Mouse (Mus musculus) erythroid progenitor cell, adult 5-6 weeks (primary cell): ENCODE measurements around the gene Mrps18b. TPM values are rescaled to one million over a fixed set of nuclear protein-coding genes. Genes with fewer than 3 reads are reported as not detected.
A peak's percentile ranks its signal among the peaks of the same experiment; 100 is the strongest.

Source experiments
- ATAC-seq: replicated peaks from 2 replicates; pipeline ENCODE4 v1.8.0; 2016; ENCODE audit warnings: moderate number of reproducible peaks, mild to moderate bottlenecking, moderate TSS enrichment, inconsistent platforms; ENCODE audit not compliant: poor library complexity, low FRiP score, severe bottlenecking
- total RNA-seq, 2 experiments: library from RNA; stranded (forward) in 1 of 2; stranded (reverse) in 1 of 2; fragments of 150-400 nt in 1 of 2; fragments of 186-747, 209-891 nt in 1 of 2; gene quantifications; 2 replicates each; pipeline versions ENCODE4 v1.2.3 to v1.2.4; 2015 to 2017; ENCODE audit warnings: low replicate concordance in 2 of 2

Mrps18b gene
- total RNA-seq, 2 experiments from 2014 or later: 18.0 to 50.5 TPM

DNA sequence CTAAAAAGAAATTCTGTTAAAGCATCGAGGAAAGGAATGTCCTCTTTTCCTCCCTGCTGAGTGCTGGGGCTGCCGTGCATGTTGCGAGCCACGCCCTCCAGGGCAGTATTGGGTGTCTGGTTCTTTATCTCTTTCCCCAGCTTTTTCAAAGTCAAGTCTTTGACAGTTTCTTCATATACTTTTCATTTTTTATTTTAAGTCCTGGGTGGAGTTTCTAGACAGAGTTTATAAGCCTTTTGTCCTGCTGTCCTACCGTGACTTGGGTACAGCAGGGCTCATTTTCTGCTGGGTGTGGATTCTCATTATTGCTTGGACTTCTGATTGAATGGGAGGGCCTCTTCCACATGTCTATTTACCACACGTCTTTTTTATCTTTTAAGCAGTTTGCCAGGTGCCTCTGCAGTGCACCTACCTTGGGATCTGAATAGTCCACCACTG, 3.7 kb upstream of the Mrps18b start:
- ATAC-seq: peak; percentile 48

DNA sequence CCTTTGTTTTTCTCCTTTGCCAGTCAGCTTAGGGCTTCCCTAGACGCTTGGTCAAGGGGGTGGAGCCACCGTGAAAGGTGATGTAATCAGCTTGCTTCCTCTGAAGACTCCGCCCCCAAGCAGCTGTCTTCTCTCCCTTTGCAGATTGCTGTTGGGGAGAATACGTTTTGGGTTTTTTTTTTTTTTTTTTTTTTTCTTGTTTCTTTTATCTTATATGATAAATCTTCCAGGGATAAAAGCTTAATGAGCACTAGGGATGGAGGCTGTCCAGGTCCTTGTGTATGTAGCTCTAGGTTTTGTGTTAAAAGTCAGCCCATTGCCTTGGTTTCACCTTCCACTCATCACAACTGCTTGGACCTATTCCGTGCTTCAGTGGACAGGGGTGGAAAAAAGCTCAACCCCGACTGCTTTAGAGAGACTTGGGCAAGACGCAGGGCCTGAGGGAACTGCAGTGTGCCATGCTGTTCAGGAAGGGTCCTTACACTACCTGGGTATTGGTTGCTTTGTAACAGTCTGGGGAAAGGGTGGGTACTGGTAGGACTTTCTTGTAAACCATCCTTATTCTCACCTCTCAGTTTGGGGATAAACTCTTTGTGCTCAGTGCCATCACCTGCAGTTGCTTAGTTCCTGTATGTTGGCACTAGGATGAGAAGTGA, 3.0 kb upstream of the Mrps18b start:
- peak; percentile 62 for ATAC-seq

DNA sequence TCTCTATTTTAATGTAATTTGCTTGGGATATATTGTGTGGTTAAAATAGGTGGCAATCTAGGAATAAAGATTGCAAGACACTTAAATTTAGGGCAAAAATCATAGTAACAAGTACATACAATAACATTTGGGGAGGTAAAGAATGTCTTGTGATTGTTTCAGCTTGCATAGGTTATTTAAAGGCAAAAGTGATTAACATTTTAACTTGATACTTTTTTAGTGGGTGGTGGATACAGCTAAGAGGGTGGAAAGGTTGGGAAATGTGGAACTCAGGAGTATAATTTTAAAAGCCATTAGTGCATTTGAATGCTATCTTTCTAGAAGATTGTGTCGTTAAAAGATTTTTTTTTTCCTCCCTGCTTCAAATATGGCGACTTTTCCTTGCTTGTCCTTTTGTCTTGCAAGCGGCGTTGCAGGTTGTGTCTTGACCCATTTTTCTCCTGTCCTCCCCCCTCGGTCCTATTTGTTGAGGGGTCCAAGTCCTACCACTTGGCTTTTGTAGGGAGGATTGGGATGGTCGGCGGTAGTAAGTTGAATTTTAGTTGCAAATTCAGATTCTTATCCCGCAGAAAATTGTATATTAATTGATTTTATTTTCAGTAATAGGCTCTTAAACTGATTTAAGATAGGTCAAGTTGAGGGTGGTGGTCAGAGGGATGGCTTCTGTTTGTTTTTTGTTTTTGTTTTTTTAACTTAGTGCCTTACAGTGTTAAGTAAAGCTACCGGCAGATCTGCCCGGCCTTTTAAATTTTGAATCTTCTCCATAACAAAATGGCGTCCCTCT, 2.3 kb upstream of the Mrps18b start:
- no peak for ATAC-seq

DNA sequence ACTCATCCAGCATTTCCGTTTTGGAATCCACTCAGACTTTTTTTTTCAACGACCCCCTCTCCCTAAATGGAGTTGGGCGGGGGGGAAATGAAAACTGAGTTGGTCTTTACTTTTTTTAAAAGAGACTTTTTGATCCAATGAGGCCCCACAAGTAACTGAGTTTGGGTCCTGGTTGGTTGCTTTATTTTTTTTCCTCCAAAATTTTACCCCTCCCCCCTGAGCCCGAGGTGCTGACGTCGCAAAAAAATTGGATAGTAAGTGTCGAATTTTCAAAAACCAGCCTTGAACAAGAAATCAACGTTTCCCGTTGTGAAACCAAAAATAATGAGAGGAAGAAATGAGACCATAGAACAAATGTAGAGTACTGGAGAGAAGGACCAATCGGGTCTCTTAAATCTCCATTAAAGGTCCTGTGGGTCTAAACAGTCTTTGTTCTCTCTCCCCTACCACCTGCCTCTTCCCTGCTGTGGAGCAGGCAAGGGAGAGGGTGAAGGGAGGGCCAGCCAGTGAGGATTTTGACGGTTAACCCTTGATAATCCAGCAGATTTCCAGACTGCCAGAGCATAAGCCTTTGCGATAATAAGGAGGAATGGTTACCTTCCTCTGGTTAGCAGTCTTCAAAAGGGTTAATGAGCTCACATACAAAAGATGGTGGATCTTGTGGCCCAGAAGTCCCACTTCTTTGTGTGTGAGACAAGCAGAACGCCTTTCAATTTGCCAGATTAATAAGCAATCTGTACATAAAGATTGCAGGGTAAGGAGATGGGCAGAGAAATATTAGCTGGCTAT, 1.5 kb upstream of the Mrps18b start:
- 0 out of 2 replicates have a peak, but pooled peaks have one; percentile 5 for ATAC-seq

DNA sequence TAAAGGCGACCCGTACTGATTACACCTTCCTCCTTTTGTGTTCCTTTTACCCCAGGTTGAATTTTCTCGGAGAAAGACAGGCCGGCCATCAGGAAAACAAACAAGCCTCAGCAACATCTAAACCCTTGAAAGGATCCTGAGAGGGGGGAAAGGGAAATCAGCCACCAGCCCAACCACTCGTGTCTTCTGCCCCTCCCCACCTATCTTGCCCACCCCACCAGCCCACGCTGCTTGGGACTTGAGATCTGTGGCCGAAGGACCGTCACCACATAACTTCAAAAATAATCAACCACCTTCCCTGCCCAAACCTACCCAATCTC, 914 bp upstream of the Mrps18b start:
- ATAC-seq: no peak

DNA sequence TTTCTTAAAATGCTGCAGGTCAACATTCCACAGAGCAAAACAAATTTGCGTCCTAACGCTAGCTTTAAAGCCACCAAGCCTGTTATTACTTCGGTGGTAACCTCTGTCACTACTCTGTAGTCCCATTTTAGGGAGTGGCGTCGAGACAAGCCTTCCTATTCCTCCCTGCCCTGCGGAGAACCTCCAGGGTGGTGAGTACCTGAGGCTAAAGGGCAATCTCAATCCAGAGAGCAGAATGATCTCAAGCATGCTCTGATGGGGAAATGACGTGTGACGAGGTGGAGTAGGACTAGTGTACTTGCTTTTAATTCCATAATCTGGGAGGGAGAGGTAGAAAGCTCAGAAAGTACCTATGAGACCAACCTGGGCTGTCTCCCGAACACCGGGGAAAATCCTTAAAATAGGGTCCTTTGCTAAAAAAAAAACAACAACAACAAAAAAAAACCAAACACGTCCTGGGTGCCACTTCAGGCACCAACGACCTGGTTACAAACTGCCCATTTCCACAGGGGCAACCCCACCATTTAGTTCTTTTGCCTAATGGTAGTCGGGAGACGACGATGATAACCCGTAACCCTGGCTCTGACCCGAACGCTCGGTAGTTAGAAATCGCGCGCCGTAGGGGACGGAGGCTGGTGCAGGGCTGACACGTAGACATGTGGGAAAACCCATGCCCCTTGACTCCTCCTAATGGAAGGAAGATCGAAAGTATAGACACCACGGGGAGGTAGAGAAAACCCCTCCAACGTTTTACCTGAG, 472 bp downstream of the Mrps18b start:
- ATAC-seq: peak; percentile 4

DNA sequence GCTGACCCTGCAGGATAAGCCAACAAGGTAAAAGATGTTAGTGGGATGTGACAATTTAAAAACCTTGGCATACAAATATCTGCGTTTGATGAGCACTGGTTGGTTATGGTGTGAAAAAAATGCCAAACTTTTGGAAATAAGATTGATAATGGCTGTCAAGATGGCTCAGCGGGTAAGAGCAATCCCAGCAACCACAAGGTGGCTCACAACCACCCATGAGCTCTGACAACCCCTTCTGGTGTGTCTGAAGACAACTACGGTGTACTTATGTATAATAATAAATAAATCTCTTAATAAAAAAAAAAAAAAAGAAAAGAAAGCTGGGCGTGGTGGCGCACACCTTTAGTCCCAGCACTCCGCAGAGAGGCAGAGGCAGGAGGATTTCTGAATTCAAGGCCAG, 1.2 kb downstream of the Mrps18b start:
- no peak for ATAC-seq

DNA sequence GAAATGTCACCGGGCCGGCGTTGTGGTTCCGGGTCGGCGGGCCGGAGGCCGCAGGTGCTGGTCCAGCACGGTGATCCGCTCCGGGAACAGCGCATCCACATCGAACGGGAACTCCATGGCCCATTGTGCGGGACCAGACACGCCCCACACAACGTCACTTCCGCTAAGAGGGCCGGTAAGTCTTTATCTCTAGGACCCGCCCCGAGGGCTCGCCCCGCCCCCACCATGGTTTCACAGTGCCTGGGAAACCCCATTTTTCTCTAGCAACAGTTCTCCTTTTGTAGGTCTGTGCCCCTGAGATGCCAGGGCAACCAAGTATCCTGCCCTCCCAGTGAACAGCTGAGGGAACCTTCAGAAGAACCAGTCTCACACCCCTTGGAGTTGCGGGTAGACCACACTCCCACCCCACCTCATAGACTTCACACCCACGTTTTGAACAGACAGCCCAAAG, 6.2 kb downstream of the Mrps18b start, which contains the start of gene Atat1:
Atat1 (minus strand) TSS at position 157 of the 451 bp plus-strand sequence.
- ATAC-seq: peak; percentile 96

DNA sequence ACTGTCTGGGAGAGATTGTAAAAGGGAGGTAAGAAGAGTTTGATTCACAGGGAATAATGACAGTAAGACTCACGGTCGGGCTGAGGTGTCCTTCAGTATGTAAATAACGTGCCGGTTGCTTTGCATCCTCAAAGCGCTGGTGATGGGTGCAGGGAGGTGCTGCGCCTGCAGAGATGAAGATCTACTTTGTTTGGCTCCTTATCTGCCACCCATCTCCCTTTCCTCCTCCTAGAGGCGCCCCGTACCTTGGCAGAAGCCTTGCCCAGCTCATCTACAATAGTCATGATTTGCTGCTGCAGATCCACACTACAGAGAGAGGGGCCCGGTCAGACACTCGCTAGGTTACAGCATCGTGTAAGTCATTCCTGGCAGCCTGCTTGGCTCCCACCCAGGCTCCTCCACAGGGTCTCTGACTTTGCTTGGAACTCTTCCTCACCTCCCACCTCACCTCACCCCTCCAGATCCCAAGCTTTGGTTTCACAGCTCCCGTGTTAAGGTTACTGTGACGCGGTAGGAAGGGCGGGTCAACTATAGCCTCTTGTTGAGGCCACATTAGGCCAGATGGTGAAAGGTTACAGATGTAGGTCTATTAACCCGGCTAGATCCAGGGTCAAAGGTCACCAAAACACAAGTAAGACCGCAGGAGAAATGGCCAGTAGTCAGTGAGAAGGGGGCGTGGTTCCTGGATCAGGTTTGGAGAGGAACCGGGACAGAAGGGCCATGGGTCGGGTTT, 6.8 kb downstream of the Mrps18b start:
- ATAC-seq: peak; percentile 55; the same call in 1 of the 2 replicates

DNA sequence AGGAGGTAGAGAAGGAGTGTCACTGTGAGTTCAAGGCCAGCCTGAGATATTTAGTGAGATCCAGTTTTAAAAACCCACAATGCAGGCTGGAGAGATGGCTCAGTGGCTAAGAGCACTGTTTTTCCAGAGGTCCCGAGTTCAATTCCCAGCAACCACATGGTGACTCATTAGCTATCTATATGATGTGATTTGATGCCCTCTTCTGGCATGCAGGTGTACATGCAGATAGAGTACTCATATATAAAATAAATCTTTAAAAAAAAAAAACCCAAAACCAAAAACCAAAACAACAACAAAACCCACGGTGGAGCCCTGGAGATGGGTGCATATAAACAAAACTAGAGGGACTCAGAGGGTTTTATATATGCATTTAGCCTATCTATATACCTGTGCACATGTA, 8.6 kb downstream of the Mrps18b start:
- no peak for ATAC-seq

DNA sequence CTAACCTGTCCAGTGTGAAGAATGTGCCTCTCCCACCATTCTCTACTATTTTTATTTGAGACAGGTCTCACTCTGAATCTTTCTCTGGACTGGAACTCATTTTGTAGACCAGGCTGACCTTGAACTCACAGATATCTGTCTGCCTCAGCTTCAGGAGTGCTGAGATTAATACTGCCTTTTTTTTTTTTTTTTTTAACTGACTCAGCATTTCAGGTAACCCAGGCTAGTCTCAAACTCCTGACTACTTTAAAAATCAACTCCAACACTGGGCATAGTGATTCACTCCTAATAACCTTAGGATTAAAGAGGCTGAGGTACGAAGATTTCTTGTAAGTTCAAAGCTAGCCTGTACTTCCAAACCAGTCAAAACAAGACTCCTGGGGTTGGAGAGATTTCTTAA, 10.6 kb downstream of the Mrps18b start:
- ATAC-seq: no peak

DNA sequence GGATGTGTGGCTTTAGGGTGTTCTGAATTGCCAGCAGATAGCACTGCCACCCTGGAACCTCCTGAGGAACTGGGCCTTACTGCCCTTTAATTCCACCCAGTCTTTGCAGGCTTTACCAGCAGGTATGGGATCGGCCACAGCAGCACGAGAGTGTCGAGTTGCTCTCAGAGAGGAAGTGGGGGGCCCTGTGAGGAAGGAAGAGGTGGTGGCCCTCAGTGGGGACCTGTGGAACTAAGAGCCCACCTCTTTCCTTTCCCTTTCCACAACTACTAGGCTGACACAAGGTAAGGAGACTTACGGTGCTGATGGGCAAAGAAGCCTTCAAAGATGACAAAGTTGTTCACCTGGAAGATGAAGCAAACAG, 12.2 kb downstream of the Mrps18b start:
- no peak for ATAC-seq

DNA sequence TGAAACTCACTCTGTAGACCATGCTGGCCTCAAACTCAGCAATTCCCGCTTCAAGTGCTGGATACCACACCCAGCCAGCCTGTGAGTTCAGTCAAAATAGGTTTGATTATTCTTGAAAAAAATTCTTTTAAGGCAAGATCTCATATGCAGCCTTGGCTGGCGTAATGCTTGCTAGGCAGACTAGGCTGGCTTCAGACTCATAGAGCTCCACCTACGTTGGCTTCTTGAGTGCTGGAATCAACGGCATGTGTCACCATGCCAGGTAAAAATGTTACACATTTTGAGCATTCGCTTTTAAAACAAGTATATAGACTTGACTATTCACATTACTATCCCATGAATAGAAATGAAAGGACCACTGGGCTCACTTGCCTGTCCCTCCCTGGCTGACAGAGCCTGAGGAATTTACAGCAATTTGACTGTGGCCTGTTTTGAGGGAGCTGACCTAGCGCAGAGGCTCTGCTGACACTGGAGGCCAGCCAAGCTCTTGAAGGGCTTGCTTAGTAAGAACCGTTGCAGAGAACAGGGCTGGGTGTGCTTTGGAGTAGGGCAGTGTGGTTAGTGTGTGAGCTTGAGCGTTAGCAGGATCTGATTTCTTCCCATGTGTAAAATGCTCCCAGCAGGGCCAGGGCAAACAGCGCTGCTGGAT, 12.7 kb downstream of the Mrps18b start:
- no peak for ATAC-seq

DNA sequence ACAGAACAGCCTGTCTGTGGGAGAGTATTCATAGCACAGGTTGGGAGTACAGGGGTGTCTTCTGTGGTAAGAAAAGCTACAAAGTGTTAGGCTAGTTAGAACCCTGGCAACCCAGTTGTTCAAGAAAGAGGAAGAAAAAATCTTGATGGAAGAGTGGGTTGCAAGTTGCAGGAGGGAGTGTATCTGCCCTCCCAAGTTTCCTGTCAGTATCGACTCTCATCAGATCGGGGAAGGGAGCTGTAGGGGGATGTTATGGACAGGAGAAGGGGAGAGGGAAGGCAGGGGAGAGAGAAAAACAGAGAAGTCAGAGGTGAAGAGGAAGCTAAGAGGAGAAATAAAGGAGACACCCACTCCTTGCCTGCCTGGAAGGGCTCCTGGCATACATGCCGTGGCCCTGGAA, 15.6 kb downstream of the Mrps18b start:
- ATAC-seq: no peak

DNA sequence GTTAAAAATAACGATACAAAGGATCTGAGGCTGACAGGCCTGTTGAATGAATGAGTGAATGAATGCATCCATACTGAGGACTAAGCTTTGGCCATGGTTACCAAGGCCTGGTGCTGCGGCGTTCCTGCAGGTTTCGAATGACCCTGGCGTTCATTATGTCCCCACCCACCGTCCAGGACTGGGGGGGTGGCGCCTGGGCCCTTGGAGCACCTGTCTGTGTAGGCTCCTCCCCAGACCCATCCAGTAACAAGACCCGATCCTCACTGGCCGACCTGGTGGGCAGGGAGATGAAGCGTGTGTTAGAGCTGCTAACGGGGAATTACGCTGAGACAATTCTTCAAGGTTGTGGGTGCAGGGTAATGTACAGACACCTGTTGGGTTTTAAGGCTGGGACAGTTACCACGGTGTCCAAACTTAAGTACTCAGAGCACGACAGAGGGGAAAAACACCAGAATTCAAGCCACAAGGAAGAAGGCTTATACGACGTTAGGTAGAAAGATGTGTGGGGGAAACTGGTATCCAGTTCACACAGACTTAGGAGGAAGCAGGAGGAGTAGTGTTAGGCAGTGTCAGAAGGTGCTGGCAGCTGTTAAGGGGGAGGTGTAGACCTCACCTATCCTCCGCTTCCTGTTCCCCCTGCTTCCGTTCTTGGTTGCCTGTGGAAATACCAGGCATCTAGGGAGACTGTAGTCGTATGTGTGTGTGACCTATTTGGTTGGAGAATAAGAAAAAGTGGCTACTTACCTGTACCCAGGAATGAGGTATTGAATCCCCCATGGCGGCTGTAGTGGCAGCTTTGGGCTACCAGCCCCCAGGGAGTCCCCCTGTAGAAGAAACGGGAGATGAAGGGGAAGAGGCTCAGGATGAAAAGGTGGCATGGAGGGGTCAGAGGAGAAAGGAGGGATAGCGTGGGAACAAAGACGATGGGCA, 18.3 kb downstream of the Mrps18b start:
- peak; percentile 47 for ATAC-seq

DNA sequence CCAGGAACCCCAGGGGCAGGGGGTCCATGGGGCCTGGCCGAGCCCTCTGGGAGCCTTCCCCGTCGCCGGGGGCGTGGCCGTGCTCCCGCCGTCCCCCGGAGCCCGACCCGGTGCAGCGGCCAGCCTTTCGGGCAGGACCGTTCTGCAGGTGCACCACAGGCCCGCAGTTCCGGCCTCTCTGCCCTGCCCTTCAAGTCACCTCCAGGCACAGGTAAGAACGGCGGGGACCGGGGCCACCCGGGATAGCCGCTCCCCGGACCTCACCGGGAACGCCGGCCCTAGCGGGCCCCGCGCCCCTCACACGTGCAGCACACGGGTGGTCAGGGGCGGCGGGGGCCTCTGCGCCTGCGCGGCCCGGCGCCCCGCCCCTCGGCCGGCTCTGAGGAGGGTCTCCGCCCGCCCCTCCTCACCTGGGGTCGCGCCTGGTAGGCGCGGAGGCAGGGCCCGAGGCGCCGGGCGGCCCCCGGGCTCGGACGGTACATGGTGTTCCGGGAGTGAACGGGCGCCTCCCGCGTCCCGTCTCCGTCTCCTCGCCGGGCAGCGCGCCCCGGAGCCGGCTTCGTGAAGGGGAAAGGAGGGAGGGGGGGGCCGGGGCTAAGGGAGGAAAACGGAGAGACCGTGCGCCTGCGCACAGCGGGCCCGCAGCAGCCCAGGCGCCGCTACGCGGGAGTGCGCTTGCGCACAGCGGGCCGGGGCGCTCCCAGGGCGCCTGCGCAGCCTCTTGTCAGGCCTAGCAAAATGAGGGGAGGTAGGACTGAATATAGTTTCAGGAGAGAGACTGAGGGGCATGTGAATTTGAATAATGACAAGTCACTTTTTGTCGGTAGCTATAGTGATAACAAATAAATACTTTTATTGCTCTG, 19.2 kb downstream of the Mrps18b start, which contains the start of gene 2310061I04Rik:
2310061I04Rik (minus strand) TSS at position 651 of the 863 bp plus-strand sequence.
- ATAC-seq: peak; percentile 88

DNA sequence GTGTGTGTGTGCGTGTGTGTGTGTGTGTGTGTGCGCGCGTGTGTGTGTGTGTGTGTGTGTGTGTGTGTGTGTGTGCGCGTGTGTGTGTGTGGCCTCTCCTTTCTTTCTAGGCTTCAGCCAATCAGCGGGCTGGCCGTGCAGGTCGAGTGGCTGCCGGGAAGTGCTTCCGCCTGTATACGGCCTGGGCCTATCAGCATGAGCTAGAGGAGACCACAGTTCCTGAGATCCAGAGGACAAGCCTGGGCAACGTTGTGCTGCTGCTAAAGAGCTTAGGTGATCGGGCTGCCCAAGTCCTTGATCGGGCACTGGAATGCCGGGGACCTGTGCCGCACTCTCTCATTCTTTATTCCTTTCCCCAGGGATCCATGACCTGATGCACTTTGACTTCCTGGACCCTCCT, 28.5 kb downstream of the Mrps18b start:
- ATAC-seq: no peak
